Mouse (Mus musculus): ENCODE measurements at regions not wholly inside any gene's neighbourhood (a gene's known extent, or its start where the extent isn't known, plus 50 kb on each side); places are given as distances from the start of the nearest gene placed in this dataset.

DNA sequence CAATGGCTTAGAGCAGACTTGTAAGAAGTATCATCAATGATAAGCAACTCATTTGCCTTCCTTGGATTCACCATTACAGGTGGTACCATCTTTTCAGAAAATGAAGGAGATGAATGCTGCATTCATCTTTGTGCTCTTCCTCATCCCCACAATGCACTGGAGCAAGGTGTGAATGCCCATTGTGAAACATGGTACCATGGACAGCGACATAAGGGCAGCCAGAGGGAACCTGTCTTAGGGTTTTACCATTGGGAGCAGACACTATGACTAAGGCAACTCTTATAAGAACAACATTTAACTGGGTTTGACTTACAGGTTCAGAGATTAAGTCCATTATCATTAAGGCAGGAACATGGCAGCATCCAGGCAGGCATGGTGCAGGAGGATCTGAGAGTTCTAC lies 60.1 kb upstream of the Kcnj6 start:
- ATAC-seq (ENCODE audit: low TSS enrichment), result no peak

DNA sequence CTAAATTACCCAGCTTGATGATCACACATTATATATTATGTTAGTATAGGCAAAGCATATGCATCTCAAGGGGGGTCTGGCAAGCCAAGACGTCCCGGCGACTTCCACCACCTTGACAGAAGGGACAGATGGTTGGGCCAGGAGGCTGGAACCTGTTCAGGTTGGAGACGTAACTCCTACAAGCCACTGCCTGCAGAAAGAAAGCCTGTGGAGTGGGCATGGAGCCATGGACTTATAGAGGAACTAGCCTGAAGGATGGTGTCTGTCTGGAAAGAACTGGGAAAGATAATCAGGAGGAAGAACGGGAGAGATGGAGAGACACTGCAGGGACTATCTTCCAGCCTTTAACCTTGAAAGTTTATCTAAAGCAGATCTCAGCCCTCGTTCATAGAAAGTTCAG lies 66.9 kb upstream of the Kcnj6 start:
- ATAC-seq (ENCODE audit: low TSS enrichment), result no peak

DNA sequence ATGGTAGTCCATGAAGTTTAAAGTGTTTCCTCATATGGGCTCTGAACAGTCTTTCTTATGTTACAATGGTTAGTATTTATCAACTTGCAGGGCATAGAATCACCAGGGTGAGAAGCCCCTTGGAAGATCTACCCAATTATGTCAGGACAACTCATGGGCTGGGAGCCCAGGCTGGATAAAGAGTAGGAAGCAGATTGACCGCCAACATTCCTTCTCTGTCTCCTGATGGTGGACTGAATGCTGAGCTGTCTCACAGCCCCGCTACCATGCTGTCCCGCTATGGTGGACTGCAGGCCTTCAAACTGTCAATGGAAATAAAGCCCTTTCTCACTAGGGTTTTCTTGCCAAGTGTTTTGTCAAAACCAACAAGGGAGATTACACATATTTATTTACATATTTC lies 69.2 kb upstream of the Kcnj6 start:
- no peak for ATAC-seq (ENCODE audit: low TSS enrichment)

- peak; percentile 52; the same call in 1 of the 2 replicates for ATAC-seq (ENCODE audit: low TSS enrichment)
These were observed 95.1 kb upstream of the Kcnj6 start for GRCm38 (mm10) chr16:95092471-95093221.

DNA sequence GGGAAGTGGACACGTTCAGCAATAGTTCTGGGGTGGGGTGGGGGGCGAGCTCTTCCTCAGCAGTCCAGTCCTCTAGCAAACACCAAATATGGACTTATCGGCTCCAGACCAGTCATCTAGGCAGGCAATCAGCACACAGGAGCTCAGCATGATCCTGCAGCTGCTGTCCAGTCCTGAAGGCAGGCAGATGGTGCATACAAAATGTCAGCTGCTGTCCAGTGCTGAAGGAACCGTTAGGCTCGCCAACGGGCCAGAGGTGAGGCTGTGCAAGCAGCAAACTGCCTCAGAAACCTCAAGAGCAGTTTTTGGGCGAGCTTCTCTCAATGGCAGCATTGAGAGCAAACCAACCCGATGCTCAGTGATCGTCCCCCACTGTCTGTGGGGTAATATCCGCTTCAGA lies 96.3 kb upstream of the Kcnj6 start:
- no peak for ATAC-seq (ENCODE audit: low TSS enrichment)

- no peak for ATAC-seq (ENCODE audit: low TSS enrichment)
These were observed 103.5 kb upstream of the Kcnj6 start for GRCm38 (mm10) chr16:95100954-95101353.

GRCm38 (mm10) chr16:95117531-95117930 lies 120.0 kb upstream of the Kcnj6 start:
- ATAC-seq (ENCODE audit: low TSS enrichment), result peak; percentile 50; the same call in 1 of the 2 replicates

DNA sequence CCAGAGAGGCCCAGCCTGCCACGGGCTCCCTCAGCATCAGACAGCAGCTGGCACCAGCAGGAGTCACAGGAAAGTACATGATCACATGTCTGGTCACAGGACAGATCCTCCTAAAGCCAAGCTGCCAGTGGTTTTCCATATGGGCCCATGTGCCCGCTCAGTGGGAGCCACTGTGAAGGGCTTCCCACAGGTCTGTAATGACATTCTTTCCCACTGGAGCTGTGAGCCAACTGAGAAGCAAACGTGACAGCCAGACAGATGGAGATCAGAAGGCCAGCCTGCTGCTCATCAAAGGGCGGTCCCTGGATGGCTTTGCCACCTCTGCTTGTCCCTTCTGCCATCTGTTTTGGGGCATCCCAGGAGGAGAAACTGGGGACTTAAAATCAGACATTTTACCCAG lies 121.8 kb upstream of the Kcnj6 start:
- no peak for ATAC-seq (ENCODE audit: low TSS enrichment)

- no peak for ATAC-seq (ENCODE audit: low TSS enrichment)
These were observed 124.5 kb upstream of the Kcnj6 start for GRCm38 (mm10) chr16:95122048-95122447.

DNA sequence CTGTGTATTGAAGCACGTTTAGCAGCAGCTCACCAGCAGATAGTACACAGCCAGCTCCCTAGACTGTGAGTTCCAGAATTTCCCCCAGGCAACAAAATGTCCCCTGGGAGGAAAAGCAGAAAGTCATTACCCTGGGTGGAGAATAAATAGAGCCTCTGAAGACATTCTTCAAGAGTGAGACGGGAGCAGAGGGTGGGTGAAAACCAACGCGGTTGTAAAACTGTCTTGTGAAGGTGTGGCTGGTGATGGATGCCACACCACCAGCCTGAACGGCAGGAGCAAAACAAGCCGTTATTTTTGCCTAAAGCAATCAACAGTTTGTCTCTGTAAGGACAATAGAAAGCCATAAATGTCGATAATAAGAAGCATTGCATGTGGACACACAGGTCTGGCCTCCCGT lies 129.7 kb upstream of the Kcnj15 start:
- no peak for ATAC-seq (ENCODE audit: low TSS enrichment)

DNA sequence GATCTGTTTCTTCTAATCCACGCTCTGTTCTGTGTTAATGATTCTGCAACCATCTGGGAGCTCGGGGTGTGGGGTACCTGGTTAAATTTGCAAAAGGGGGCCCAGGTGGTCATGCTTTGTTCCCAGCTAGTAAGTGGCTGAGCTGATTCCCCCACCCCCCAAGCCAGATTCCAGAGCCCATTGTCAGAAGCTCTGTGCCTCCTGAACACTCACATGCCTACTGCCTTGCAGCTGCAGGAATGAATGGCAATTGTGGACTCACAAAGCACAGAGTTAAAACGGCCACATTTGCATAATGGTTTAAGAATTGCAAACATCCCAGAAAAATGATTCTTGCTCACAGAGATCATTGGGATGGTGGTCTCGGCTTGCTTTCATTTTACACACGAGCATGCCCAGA lies 125.5 kb upstream of the Kcnj15 start:
- peak; percentile 59; the same call in 1 of the 2 replicates for ATAC-seq (ENCODE audit: low TSS enrichment)

DNA sequence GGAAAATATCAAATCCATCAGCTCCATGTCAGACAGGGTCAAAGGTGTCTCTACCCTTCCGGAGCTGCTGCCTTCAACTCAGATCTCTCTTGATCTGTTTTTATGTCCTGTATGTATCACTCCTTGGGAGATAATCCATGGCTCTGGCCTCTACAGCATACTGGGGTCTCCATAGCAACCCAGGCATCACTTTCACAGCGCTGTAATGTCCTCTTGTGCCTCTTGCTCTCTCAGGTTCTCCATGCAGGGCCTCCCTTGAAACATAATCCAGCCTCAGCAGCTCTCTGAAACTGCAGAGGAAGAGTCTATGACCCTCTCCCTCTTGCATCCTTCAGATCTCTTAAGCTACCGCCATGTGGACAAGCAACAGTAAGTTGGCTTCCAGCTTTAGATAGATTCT lies 118.5 kb upstream of the Kcnj15 start:
- no peak for ATAC-seq (ENCODE audit: low TSS enrichment)

DNA sequence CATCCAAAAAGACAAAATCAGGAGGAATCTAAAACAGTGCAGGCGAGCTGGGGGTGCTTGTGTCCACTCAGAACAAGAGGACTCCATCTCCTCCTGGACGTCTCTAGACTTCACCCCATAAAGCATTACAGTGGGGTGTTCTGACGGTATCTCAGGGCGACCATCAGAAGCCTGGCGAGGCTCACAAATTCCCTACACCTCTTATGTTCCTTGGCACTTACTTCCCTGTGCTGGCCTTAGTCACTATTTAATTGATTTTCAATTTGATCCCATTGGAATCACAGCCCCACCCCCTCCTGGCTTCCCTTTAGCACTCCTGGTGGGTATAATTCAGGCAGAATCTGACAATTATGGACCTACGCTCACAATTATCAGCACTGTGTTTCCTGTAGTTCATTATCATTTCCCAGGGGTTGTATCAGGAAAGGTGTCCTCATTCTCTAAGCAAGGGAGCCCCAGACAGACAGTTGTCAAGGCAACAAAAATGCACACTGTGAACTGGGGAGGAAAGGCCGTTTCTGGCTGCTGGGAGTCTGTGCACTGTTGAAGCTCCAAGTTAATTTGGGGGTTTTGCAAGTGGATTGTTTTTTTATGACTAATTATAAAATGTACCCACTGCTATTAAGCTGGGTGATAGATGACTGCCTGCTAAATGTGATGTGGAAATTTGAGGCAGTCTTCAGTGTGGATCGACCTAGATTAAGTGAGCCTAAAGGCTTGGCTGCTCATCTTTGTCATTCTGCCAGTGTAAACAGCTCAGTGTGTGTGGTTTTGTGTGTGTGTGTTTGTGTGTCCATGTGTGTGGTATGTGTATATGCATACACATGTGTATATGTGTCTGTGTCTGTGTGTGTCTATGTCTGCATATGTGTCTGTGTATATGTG lies 115.6 kb upstream of the Kcnj15 start:
- ATAC-seq (ENCODE audit: low TSS enrichment), result no peak

DNA sequence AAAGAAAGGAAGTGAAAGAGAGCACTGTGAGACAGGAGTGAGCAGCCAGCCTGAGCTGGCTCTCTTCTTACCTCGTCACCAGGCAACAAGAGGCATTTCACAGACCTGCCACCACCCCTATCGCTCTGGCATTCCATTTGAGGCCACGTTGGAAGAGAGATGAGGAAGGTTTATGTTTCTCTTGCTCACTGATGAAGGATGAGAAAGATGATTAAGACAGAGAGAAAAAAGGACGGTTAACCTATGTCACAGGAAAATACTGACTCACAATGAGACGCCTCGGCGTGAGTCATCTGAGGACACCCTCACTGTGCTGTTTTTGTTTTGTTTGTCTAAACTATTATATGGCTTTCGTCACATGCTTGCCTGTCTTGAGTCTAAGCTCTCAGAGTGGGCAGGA lies 106.9 kb upstream of the Kcnj15 start:
- peak; percentile 70; the same call in 1 of the 2 replicates for ATAC-seq (ENCODE audit: low TSS enrichment)

GRCm38 (mm10) chr16:95151499-95151898 lies 105.9 kb upstream of the Kcnj15 start:
- no peak for ATAC-seq (ENCODE audit: low TSS enrichment)

DNA sequence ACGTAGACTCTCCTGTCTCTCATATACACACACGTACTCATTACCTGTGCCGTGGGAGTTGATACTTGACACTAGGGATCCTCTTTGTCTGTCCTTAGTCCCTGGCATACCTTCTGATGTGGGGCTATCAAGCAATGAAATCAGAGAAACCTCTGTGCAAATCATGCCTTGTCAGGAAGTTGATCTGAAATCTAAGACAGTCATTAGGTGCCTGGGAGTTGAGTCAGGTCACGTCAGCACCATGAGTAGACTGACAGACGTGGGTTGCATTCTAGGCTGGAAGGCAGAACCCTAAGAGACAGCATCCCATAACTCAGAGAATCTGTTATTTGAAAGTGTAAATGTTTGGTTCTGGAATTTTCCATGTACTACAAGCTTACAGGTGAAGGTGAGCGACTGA lies 105.4 kb upstream of the Kcnj15 start:
- ATAC-seq (ENCODE audit: low TSS enrichment), result no peak

DNA sequence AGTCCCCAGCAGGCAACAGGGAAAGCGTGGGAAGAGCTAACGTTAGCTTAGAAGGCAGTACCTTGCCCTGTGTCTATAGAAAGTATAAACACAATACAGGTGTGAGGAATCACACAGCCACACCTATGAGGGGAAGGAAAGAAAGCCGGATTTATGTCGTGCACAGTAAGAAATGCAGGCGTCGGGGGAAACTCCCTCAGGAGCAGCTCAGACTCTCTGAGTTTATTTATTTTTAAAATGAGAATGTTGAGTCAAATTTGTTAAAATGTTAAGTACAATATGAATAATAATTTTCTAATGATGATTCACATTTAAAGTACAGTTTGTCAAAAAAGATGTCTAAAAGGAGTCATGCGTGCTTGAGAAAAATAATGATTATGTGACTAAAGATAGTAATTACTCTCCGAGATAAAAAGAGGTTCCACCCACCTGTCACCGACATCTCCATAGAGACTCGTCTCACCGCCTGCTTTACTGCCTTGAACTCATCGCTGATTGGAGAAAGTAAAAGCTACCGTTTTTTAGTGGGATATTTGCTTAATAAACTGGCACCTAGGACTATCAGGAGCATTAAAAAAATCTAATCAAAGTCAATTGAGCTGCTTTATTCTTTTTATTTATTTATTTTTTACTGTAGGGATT lies 104.5 kb upstream of the Kcnj15 start:
- ATAC-seq (ENCODE audit: low TSS enrichment), result no peak

- no peak for ATAC-seq (ENCODE audit: low TSS enrichment)
These were observed 89.0 kb upstream of the Kcnj15 start for GRCm38 (mm10) chr16:95168349-95168748.

GRCm38 (mm10) chr16:95169346-95169745 lies 88.0 kb upstream of the Kcnj15 start:
- ATAC-seq (ENCODE audit: low TSS enrichment), result no peak

DNA sequence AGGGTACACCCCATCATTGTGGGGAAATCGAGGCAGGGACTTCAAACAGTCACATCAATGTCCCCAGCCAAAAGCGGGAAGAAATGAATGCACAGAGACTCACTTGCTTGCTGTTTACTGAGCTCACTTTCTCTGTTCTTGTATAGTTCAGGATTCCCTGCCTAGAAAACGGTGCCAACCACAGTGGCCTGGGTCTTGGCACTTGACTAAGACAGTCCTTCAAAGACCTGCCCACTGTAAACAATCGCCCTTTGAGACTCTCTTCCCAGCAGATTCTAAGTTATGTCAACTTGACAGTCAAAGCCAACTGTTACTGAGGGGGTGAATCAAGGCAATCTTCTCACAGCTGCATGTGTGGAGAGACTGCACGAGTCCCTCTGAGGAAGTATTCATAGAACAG lies 76.8 kb upstream of the Kcnj15 start:
- no peak for ATAC-seq (ENCODE audit: low TSS enrichment)

DNA sequence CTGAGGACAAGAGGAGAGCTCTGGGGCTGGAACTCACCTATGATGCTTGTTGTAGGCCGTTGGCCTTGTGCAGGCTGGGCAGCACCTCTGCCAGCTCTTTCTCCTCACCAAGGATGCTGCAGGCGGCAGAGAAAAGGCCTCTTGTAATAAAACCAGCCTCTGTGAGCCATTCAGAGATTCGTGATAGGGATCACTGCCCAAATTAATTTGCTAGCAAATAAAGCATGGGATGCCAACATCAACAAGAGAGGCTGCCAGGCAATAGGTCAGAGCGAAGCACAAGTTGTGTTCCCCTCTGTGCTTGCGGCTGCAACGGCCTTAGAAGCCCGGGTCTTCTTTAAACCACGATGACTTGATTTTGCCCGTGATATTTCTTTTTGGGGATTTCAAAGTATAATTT lies 72.0 kb upstream of the Kcnj15 start:
- no peak for ATAC-seq (ENCODE audit: low TSS enrichment)

GRCm38 (mm10) chr16:95189114-95189513 lies 68.2 kb upstream of the Kcnj15 start:
- no peak for ATAC-seq (ENCODE audit: low TSS enrichment)

GRCm38 (mm10) chr16:95194151-95194550 lies 63.2 kb upstream of the Kcnj15 start:
- no peak for ATAC-seq (ENCODE audit: low TSS enrichment)

Data from frontal cortex, adult (tissue).